Mouse (Mus musculus): ENCODE data around the gene Hpse.

Hpse gene

DNA sequence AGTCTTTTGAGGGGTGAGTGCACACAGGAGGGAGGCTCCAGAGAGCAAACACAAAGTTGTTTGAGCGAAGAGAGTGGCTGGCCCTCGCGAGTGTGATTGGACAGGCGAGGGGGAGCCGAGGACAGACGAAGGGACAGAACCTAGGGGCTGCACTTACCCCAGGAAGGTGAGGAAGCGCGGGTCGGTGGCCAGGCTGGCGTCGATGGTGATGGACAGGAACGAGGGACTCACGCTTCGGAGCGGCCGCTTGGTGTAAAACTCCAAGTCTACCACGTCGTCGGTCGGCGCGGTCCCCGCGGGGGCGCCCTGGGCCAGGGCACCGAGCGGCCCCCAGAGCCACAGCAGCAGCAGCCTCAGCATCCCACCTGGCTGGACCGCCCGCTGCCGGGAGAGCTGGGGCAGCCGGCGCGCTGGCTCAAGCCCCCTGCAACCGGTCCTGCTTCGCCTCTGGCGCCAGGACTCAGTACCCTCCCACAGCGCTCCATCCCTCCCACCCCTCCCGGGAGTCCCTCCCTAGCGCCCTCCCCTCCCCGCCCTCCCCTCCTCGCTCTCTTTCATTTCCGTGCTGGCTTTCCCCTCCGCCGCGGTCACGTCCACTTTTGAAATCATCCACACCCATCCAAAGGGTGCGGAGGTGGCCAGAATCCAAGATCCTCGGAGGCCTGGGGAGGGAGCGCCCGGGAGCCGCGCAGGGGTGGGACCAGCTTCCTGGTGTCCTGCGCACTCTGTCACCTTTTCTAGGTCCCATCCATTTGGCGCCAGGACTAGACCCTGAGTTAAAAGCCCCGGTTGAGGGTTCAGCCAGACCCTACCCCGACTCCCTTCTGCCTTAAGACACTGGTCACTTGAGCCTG is at the start of gene Hpse:
Gene Hpse (minus strand): TSS at position 482 of the 854 bp plus-strand sequence.
- peak; percentile 20 for DNase-seq

DNA sequence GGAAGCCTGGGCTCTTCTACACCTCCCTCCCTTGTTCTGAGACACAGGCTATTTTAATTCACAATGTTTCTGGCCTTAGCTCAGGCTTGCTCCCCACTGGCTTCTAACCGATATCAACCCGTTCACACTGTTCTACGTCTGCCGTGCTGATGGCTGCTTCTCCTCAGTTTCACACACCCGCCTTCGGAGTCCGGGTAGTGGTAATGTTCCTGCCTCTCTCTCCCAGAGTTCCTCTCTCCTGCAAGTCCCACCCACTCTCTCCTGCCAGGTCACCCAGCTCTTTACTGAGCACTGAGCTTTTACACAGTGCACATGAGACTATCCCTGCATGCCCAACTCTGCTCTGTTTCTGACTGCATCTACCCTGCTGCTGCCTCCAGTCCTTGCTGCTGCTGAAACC is 46.5 kb upstream of the Hpse start:
- DNase-seq: no peak

DNA sequence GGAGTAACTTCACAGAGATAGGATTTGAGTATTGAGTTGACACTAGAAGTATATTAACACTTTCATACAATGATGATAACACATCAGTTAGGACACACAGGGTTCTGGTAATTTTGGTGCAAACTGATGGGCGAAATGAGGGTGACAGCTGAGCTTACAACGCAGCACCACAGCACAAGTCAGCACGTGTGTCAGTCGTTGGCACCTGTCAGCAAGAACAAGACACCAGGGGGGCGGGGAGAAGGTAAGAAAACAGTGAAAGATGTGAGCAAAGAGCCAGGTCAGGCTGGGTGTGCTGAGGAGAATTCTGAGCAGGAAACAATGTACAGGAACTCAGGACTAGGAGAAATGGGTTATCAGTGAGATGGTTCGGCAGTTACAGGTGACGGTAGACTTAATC is 42.2 kb upstream of the Hpse start:
- DNase-seq: no peak

DNA sequence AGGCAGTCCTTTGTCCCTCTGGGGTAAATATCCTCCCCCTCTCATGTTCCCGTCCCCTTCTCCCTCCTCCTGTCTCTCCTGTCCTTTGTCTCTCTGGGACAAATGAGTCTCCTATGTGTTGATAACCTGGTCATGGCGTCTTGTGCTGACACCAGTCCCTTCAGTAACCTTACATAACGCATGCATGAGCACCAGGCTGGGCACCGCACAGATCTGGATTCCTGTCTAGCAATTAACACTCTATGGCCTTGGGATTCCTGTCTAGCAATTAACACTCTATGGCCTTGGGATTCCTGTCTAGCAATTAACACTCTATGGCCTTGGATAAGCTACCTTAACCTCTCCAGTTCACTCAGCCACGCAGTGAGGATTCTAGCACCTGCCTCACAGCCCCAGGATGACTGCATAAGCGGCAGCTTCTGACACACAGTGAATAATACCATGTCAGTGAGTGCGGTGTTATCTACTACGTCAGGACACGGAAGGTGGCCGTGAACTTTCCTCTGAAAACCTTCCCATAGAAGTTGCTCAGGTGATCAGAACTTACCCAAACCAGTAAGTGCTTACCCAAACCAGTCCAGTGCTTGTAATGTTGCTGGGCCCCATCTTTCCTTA is 40.6 kb upstream of the Hpse start:
- DNase-seq: no peak

DNA sequence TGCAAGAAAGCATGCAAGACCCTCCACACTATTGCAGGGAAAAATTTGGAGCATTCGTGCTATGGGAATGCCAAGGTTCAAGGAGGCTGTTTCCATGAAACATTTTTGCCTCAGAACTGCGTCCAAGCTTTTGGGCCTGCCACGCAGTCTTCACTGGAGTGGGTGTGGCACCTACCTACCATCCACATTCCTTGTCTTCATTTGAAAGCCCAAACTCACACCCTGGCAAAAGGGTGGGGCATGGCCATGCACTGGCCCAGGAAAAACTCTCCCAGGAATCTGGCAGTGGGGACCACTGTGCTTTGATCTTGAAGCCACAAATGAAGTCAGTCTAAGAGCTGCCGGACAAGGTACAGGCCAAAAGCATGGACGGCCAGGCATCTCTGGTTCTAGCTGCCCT is 38.6 kb upstream of the Hpse start:
- no peak for DNase-seq

DNA sequence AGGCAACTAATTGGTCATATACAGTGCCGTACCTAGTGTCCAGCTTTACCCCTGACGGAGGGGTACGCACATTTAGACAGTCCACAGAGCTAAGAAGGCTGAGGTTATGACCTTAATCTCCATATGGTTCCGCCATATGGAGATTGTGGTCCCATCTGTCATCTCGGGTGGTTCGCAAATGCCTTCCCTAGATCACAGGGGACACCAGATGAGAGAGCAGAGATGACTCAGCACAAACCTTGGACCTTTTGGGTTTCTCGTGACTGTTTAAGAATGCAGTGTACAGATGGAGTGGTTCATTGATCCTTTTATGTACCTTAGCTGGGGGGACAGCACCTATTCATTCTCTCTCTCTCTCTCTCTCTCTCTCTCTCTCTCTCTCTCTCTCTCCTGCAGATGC is 33.9 kb upstream of the Hpse start:
- DNase-seq: no peak

DNA sequence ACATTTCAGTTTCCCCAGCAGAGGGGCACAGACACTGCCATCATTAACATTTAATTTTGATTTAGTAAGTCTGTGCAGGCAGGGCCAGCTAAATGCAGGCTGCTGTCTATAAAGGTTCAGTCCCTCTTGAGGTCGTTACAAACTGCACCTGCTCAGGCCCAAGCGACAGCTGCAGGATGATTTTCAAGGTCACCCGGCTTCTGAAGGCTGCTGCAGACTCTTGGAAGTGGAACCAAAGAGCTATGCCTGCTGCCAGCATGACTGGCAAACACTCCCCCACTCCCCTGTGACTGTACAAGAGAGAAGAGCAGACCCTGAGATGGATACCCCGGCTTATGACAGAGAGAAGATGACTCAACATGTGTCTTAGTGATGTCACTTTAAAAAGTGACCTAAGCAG is 32.1 kb upstream of the Hpse start:
- no peak for DNase-seq

DNA sequence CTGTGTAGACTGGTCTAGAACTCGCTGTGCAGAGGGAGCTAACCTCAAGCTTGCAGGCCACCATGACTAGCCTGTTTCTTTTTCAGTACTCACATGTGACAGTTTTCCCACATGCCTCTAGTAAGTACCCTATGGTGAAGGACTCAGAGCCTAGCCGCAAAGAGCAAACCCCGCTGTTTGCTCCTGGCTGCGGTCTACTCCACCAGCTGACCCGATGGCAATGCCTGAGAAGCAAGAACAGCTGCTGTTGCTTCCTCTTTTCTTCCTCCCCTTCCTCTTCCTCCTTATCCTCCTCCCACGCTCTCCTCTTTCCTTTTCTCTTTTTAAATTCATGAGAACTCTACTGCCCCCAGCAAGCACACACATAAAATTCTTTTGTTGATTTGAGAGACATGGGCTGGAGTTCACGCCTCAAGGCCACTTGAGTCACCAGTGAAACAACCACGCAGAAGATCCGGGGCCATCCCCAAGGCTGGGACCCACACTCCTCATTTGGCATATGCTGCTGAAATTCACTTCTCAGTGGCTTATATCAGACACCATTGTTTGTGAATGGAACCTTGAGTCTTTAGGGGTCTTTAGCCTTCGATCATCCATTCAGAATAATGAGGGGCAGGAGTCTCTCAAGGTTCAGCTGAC is 31.2 kb upstream of the Hpse start:
- no peak for DNase-seq

DNA sequence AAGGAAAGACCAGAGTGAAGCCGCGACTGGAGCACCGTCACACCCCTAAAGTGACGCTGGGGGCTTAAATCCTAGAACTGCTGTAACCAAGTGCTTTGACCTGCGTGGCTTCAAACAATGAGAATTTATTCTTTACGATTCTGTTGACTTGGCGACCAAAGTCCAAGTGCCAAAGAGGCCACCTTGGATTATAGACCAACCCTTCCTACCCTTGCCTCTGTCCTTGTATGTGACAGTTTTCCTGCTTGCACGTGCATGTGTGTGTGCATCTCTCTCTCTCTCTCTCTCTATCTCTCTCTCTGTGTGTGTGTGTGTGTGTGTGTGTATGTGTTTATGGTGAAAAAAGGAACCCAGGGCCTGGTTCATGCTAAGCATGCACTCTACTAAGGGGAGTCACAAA is 19.3 kb upstream of the Hpse start:
- no peak for DNase-seq

DNA sequence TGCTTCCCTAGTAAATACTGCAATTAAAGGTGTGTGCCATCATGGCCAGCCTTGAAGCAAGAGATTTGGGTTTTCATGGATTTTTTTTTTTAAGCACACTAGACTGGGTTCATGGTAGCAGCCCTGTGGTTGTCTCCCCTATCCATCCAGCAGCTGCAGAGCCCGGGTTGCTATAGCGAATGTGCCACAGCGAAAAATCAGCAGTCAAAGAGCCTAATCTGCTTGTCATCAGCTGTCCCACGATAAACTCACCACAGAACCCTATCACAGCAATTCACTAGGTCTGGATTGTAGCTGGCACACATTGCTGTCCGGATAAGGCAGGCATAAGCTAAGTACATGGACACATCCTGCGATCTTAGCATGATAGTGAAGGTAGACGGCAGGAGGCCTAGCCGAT is 17.4 kb upstream of the Hpse start:
- no peak for DNase-seq

DNA sequence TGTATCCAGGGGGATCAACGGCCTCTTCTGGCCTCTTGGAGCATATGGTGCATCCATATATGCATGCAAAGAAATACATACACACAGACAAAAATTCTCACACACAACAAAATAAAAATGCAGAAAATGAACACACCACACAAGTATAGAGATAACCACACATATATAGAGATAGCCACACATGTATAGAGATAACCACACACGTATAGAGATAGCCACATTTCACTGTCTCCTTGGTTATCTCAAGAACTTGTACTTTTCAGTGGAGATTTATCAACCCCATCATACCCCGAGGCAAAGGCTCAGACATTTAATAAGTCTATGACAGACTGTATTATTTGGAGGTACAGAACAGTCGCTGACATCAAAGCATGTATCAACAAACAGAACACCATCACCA is 15.0 kb upstream of the Hpse start:
- DNase-seq: no peak

DNA sequence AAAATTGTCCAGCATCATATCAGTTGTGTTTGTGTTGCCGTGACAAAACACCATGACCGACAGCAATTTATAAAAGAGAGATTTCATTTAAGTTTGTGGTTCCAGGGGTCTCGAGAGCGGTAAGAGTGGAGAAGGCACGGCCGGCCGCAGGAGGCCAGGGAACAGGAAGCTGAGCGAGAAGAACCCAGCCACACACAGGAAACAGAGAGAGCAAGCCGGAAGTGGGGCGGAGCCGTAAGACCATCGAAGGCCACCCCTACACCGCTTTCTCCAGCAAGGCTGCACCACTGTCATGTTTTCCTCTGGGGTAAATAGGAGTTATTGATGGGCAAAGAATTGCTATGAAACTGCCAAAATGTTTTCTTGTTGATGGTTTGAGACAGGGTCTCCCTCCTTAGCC is 9.2 kb upstream of the Hpse start:
- no peak for DNase-seq

DNA sequence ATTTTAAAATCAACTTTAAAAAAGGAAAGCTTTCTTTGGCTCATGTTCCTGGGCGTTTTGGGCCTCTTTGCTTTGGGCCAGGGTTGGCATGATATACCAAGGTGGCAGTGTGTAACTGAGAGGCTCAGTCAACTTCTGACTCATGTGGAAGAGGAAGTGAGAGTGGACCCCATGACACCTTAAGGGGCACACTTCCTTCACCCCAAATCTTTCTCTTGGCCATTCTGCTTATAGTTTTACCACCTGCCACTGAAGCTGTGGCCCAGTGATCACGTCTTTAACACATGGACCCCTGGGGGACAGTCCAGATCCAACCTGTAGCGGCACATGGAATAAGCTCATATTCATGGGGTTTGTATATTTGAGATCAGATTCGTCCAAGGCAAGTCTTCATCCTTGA is 6.5 kb upstream of the Hpse start:
- no peak for DNase-seq

DNA sequence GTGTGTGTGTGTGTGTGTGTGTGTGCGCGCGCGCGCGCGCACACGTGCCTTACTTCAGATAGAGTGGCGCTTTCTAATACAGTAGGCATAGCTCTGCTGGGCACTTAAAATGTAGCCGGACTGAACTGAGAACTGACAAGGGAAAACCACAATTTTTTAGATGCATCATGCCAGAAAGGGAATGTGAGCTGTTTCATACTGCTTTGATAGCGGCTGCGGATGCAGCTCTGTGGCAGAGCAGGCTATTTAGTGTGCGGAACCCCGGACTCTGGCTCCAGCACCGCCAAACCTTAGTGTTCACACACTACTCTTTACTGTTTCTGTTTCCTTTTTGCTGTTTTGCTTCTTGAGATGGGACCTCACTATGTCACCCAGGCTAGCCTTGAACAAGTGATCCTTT is 2.8 kb downstream of the Hpse start:
- DNase-seq: no peak

DNA sequence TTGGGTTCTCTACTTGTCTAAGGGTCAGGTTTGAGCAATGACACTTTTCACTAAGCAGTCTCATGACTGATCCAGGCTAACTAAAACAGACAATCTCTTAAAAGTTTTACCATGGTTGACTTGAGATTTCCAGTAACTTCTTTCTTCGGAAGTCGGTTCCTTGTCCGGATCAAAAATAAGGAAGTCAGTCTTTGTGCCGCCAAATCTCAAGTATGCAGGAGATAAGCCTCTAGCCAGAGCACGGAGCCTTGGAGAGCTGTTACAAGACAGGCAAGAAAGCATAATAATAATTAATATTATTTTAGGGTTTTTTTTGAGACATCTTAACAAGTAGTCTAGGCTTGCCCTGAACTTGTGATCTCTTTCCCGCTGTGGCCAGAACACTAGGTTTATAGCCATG is 8.3 kb downstream of the Hpse start:
- DNase-seq: no peak

DNA sequence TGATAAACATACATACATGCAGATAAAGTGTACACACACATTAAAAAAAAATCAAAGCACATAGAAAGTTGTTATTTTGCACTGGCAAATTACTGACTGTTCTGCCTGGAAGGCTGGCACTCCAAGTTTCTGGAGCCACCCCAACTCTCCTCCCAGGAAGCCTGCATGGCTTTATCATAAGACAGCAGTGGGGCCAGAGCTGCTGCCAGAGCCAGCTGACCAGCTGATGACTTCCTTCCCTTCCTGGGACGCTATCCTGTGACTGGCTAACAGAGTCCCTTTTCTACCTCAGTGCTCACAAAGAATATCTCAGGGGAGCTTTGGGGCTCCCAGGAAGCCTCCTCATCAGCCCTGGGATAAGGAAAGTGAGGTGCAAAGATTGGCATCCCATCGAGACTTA is 9.5 kb downstream of the Hpse start:
- DNase-seq: no peak

DNA sequence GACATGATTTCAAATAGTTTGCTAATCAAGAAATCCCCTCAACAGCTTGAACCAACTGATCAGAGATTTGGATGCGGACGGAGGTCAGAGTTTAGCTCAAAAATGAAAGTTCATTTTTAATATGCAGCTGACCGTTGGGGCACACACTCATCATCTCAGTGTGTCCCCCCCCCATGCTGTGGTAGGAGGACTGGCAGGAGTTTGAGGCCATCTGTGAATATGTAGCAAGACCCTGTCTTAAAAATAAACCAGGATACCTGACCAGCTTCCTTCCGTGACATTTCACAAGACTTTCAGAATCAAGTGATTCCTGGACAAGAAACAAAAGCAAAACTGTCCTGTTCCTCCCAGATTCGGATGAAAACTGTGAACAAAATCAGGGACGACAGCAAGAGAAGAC is 10.5 kb downstream of the Hpse start:
- DNase-seq: no peak

DNA sequence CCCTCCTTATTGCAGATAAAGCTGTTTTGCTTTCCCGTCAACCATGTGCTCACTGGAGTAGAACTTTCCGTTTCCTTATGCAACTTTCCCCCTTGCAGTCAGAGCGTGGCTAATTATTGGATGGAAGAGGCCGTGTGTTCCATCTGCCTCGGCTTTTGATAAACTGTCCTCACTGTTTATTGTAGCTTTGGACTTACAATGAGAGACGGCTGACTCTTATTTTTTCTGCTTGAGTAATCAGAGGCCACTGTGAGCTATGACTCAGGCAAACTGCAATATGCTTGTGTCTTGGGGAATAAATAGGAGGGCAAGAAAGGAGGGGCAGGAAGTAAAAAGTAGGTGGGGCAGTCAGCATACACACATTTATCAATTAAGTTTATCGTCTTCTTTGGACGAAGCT is 12.8 kb downstream of the Hpse start:
- no peak for DNase-seq

DNA sequence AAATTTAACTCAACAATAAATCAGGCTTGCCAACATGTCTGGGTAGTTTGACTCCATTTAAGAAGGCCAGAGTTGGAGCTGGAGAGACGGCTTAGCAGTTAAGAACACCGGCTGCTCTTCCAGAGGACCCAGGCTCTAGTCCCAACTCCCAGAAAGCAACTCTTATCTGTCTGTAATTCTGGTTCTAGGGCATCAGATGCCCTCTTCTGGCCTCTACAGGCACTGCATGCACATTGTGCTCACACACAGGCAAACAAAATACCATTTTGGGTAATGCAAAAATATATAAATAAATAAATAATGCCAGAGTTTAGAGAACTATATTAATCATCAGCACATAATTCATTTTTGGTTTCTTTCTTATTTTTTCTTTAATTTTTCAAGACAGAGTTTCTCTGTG is 15.2 kb downstream of the Hpse start:
- DNase-seq: no peak

DNA sequence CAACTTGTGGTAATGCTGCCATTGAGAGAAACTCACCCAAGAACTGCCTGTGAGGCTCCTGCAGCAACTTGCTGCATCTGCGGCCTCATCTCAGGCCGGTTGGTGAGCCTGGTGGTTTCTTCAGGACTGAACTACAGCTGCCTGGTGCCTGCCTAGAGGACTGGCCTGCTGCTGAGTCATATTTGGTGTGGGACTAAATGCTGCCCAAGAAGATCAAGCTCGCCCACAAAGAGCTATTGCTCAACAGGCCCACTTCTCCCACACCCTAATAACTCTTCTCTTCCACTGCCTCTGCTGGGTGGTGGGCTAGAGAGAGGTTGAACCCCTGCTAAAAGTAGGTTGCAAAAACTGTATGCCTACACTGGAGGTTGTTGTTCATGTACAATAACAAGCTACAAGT is 17.2 kb downstream of the Hpse start:
- no peak for DNase-seq

DNA sequence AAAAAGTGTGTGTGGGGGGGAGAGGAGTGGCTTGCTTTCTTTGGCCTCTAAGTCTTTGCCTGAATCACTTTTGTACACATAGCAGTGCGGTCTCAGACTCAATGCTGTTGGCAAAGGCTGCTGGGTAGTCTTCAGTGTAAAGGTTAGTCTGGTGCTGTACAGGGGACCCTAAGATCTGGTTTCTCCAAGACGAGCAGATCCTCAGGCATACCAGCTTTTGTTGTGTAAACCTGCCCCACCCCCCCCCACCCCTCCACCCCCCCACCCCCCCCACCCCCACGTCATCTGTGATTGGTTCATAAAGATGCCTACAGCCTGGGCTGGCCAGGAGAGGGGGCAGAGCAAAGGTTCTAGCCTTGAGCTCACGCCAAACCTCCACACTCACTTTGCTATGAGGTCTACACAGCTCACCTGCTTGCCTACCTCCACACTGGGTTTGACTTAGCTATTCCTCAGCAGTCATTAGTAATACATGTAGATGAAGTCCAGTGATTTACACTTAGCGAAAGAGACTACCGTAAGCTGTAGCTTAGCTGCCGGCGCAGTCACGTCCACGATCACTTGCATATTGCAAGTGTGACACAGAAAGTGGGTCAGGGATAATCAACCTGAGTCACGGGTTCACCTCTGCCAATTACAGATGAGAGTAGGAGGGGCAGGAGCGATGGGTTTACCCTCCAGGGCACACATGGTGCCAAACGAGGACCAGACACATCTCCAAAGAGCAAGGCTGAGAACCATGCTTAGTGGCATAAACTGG is 18.5 kb downstream of the Hpse start:
- DNase-seq: no peak

DNA sequence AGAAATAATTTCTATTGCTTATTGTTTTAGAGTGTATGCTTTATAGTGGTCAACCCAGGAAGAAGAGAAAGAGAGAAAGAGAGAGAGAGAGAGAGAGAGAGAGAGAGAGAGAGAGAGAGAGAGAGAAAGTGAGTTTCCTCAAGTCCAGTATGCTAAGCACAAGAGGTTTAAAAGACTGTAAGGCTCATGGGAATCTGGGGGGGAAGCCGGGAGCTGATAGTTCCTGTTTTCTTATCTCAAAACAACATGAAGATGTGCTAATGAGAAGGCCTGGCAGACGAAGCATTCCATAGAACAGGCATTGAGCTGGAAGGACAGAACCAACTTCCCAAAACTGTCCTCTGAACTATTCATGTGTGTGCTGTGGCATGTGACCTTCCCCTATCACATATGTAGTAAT is 21.6 kb downstream of the Hpse start:
- DNase-seq: no peak

DNA sequence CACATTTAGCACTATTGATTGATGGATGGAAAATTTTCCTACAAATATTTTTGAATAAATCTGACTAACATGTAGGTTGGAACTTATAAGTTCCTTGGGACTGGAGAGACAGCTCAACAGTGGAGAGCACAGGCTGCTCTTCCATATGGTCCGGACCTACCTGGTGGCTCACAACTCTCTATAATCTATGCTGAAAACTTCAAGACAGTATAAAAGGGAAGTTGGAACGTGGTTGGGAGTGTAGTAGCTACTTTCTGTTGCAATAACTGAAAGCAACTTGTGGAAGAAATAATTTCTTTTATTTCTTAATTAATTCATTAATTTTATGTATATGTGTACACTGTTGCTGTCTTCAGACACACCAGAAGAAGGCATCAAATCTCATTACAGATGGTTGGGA is 22.1 kb downstream of the Hpse start:
- DNase-seq: no peak

DNA sequence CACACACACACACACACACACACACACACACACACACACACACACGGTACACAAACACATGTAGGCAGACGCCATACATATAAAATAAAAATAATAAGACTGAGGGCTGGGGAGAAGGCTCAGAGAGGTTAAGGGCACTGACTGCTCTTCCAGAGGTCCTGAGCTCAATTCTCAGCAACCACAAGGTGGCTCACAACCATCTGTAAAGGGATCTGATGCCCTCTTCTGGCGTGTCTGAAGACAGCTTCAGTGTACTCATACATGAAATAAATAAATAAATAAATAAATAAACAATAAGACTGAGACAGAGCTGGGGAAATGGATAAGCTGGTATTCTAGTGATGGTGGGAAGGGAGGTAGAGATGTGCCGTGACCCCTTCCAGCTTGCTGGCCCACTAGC is 33.9 kb downstream of the Hpse start:
- no peak for DNase-seq

Measured in kidney, adult 18-20 months (tissue).